Mouse (Mus musculus) layer of hippocampus, adult 9-11 months (tissue): ENCODE measurements around the gene Agbl4.

ENCODE experiments used
- DNase-seq: peaks from one replicate; pipeline ENCODE4 v3.0.0; 2022

Gene Agbl4

GRCm38 (mm10) chr4:111449442-111450199 lies 1052.2 kb downstream of the Agbl4 start:
- no peak for DNase-seq

- DNase-seq = no peak
Observed at GRCm38 (mm10) chr4:111451283-111451918, 1053.9 kb downstream of the Agbl4 start.

GRCm38 (mm10) chr4:111452192-111452591 lies 1054.7 kb downstream of the Agbl4 start:
- no peak for DNase-seq

GRCm38 (mm10) chr4:111453275-111453674 lies 1055.8 kb downstream of the Agbl4 start:
- DNase-seq = no peak

GRCm38 (mm10) chr4:111455621-111456020 lies 1058.2 kb downstream of the Agbl4 start:
- no peak for DNase-seq

GRCm38 (mm10) chr4:111457568-111457967 lies 1060.1 kb downstream of the Agbl4 start:
- no peak for DNase-seq

GRCm38 (mm10) chr4:111467293-111467773 lies 1069.9 kb downstream of the Agbl4 start:
- no peak for DNase-seq

GRCm38 (mm10) chr4:111467796-111468195 lies 1070.3 kb downstream of the Agbl4 start:
- DNase-seq = no peak

GRCm38 (mm10) chr4:111469847-111470246 lies 1072.4 kb downstream of the Agbl4 start:
- no peak for DNase-seq

- DNase-seq = no peak
Observed at GRCm38 (mm10) chr4:111471726-111472125, 1074.3 kb downstream of the Agbl4 start.

- no peak for DNase-seq
Observed at GRCm38 (mm10) chr4:111472511-111472910, 1075.0 kb downstream of the Agbl4 start.

- no peak for DNase-seq
Observed at GRCm38 (mm10) chr4:111473014-111473413, 1075.6 kb downstream of the Agbl4 start.

- DNase-seq = no peak
Observed at GRCm38 (mm10) chr4:111475374-111475971, 1078.0 kb downstream of the Agbl4 start.

GRCm38 (mm10) chr4:111477507-111477906 lies 1080.0 kb downstream of the Agbl4 start:
- no peak for DNase-seq

GRCm38 (mm10) chr4:111483499-111483898 lies 1086.0 kb downstream of the Agbl4 start:
- no peak for DNase-seq

GRCm38 (mm10) chr4:111485189-111485588 lies 1087.7 kb downstream of the Agbl4 start:
- DNase-seq = no peak

- no peak for DNase-seq
Observed at GRCm38 (mm10) chr4:111486187-111486586, 1088.7 kb downstream of the Agbl4 start.

GRCm38 (mm10) chr4:111487233-111487843 lies 1089.9 kb downstream of the Agbl4 start:
- DNase-seq = no peak

- no peak for DNase-seq
Observed at GRCm38 (mm10) chr4:111493750-111494404, 1096.4 kb downstream of the Agbl4 start.

- DNase-seq = peak; percentile 27
Observed at GRCm38 (mm10) chr4:111495949-111496348, 1098.5 kb downstream of the Agbl4 start.

GRCm38 (mm10) chr4:111498751-111499150 lies 1101.3 kb downstream of the Agbl4 start:
- peak; percentile 84 for DNase-seq

- no peak for DNase-seq
Observed at GRCm38 (mm10) chr4:111501441-111501840, 1104.0 kb downstream of the Agbl4 start.
